Mouse (Mus musculus) embryonic fibroblast, embryonic 13.5 days (primary cell): ENCODE measurements around the gene Vmn1r17. TPM values are rescaled to one million over a fixed set of nuclear protein-coding genes. Genes with fewer than 3 reads are reported as not detected.
"Not testable (repeated sequence)": the region's sequence is repeated elsewhere in the genome, so short reads cannot be mapped to it uniquely, and the experiment has no call there.

Source experiments
- H3K27ac ChIP-seq: 2 replicates; pipeline ENCODE4 v1.5.1; 2012; ENCODE audit warnings: low read length, control low read depth, inconsistent platforms; ENCODE audit not compliant: insufficient read depth
- H3K4me1 ChIP-seq: 2 replicates; pipeline ENCODE4 v1.6.1; 2011; ENCODE audit warnings: low read length; ENCODE audit not compliant: control insufficient read depth, insufficient read depth
- H3K4me3 ChIP-seq: 2 replicates; pipeline ENCODE4 v1.5.1; 2011; ENCODE audit warnings: mild to moderate bottlenecking, control low read depth, low read length; ENCODE audit not compliant: insufficient read depth
- CTCF ChIP-seq: IDR thresholded peaks from 2 replicates; pipeline ENCODE4 v1.5.1; 2011; ENCODE audit warnings: mild to moderate bottlenecking, control low read depth, low read length, moderate library complexity, borderline replicate concordance; ENCODE audit not compliant: insufficient read depth
- POLR2A ChIP-seq: IDR thresholded peaks from 2 replicates; pipeline ENCODE4 v1.6.1; 2011; ENCODE audit warnings: low read depth, mild to moderate bottlenecking, control low read depth, low read length, moderate library complexity
- polyA plus RNA-seq: library from polyadenylated mRNA; stranded (reverse); fragments of >200 nt; gene quantifications from 2 replicates; pipeline ENCODE4 v1.2.4, GENCODE M21; 2011; ENCODE audit warnings: low read depth; ENCODE audit not compliant: missing spikeins, insufficient read length

Vmn1r17 gene
- polyA plus RNA-seq: not detected in 2 replicates

DNA sequence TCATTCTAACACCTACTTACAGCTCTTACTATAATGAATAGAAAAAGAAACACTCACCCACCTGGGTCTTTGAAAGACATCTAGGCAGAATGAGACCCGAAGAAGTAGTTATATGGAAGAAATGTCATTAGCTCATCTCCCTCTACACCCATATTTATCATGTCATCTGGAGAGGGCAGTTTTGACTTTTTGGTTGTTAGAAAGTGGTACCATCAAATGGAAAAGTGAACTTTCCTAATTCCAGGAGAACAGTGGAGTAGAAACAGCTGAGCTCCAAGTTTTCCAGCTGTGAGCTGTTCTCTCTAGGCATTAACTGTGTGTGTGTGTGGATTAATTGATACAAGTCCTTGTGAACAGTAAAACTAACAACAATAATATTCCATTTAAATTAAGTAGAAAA is at the start of gene Vmn1r17:
Gene Vmn1r17 (minus strand): TSS at position 101 of the 400 bp plus-strand sequence.
- Histone ChIP-seq H3K4me1 (no peaks in the 10 kb centered on the region), H3K4me3 (no peak within 1 kb of the TSS), H3K27ac (no peak within 1 kb of the TSS)
- TF ChIP-seq POLR2A (no peak), CTCF (no peak)

DNA sequence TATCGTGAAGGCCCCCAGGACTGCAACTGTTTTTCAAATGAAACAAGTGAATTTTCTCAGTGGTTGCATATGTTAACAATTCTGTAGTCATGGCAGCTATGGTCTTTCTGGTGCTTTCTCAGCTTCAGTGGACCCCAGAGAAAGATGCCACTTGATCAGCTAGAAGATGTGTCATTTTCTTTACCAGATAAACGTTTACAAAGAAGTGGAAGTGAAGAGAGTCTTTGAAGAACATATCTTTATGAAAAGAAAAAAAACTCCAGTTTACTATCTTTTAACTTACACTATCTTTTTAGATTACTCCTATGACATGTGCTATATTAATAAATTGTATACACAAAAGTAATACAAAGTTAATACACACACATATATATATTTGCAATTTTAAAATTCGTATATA is 40.0 kb upstream of the Vmn1r17 start, which contains the start of gene Vmn1r19:
Gene Vmn1r19 (plus strand): TSS at position 301 of the 400 bp plus-strand sequence.
- not testable (repeated sequence) for H3K27ac ChIP-seq, H3K4me3 ChIP-seq, H3K4me1 ChIP-seq

DNA sequence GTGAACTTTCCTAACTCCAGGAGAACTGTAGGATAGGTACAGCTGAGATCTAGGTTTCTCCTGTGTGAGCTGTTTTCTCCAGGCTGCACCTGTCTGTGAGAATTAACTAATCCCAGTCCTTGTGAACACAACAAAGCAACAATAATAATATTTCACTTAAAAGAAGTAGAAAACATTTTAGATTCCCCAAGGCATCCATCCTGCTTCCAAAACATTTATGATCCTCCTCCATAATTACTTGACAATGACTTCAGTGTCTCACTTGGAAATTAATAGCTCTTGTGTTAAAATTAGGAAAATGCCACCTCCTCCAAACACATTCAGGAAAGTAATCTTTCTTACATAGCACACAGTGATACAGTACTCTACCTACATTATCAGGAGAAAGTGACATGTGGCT is 32.2 kb upstream of the Vmn1r17 start, which contains the start of gene Vmn1r18:
Gene Vmn1r18 (minus strand): TSS at position 101 of the 400 bp plus-strand sequence.
- Histone ChIP-seq H3K4me1 (no peaks in the 10 kb centered on the region), H3K27ac (no peak within 1 kb of the TSS), H3K4me3 (no peak within 1 kb of the TSS)
- no peak for TF ChIP-seq POLR2A
- no peak for TF ChIP-seq CTCF

DNA sequence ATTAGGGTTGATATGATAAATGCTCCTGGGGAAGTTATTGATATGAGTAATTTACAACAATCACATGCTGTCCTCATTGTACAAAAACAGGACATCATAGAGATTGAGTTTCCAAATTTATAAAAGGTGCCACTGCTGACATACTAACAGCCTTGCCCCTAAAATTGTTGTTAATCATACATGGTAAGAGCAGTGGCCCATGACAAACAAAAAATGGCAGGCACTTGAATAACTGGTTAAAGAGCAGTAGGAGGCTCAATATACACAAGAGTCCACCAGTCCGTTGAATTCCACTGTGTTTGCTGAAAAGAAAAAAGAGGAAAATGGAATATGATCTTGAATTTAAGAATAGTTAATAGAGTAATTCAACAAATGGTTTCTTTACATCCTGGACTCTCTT is 4.0 kb upstream of the Vmn1r17 start:
- no peaks in the 10 kb centered on the region for H3K4me1 ChIP-seq
- H3K4me3 ChIP-seq: no peak overlapping the region
- TF ChIP-seq POLR2A: no peak
- H3K27ac ChIP-seq: no peak overlapping the region

DNA sequence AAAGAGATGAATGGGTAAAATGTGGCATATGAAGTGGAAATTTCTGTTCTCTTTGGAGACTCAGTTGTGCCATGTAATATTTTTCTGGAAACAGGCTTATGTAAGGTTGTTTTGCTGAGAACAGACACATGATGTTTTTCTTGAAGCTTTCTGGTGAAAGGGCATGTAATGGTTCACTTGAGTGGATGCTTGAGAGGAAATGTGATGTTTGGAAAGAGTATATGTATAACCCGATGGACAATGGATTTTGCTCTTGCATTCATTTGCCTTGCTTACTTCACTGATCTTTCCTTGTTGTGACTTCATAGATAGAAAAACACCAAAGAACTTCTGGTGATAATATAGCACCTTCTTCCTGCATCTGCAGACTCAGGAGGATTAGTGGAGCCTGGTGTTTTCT is 2.3 kb upstream of the Vmn1r17 start:
- H3K27ac ChIP-seq: not testable (repeated sequence)

DNA sequence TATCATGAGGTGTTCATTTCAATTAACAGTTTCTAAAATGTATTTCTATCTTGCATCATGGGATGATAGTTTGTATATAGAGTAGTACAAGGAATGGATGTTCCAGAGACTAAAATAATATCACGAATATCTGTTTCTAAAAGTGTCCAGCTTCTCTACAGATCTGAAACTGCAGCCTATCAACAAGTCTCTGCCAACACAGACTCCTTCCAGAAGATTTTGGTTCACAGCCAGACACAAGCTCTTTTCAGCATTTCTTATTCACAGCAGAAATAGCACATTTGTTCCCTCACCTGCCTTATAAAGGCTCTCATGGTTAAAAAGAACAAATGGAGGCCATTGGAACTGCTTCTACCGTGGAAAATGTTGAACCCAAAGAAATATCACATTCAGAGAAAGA is 6.7 kb downstream of the Vmn1r17 start:
- no peak overlapping the region for H3K4me3 ChIP-seq
- TF ChIP-seq CTCF: no peak
- no peak for TF ChIP-seq POLR2A
- no peak overlapping the region for H3K27ac ChIP-seq
- no peaks in the 10 kb centered on the region for H3K4me1 ChIP-seq

More for the DNA sequence above, 2.3 kb upstream of the Vmn1r17 start:
- H3K4me3 ChIP-seq, H3K4me1 ChIP-seq: not testable (repeated sequence)

DNA sequence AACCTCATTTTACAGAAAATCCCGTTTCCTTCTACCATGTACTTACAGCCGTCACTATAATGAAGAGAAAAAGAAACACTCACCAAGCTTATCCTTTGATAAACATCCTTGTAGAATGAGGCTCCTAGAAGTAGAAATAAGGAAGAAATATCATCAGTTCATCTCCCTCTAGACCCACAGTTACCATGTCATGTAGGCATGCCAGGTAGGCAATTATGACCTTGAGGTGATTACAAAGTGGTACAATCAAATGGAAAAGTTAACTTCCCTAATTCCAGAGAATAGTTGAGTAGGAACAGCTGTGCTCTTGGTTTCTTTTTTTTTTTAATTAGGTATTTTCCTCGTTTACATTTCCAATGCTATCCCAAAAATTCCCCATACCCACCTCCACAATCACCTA is 34.1 kb downstream of the Vmn1r17 start, which contains the start of gene Vmn1r16:
Gene Vmn1r16 (minus strand): TSS at position 101 of the 400 bp plus-strand sequence.
- Histone ChIP-seq H3K4me3 (no peak within 1 kb of the TSS), H3K4me1 (no peaks in the 10 kb centered on the region), H3K27ac (no peak within 1 kb of the TSS)
- no peak for TF ChIP-seq POLR2A
- no peak for TF ChIP-seq CTCF

DNA sequence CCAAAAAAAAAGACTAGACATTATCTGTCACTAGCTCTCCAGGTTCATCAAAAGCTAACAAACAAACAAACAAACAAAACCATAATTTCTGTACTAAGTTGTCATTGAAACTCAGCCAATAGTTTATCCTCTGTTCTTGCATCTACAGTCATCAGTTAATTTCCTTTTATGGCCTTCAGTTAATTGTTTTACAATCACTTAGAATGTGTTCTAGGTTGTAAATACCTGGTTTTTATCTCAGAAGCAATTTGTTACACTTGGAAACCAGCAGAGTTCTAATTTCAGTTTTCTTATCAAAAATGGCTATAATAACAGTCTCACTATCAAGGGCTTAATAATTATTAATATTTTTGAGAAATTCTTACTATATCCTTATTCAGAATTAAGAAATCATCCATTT is 37.4 kb downstream of the Vmn1r17 start:
- Histone ChIP-seq H3K27ac (no peak overlapping the region), H3K4me3 (no peak overlapping the region), H3K4me1 (no peaks in the 10 kb centered on the region)
- TF ChIP-seq CTCF: no peak
- TF ChIP-seq POLR2A: no peak

Other genes starting within 250 kb of the Vmn1r17 start
- gene Vmn1r11, start 230.3 kb downstream of the Vmn1r17 start, polyA plus RNA-seq: not detected in 2 replicates
- gene Vmn1r12, start 206.8 kb downstream of the Vmn1r17 start, polyA plus RNA-seq: not detected in 2 replicates
- gene Vmn1r13, start 160.4 kb downstream of the Vmn1r17 start, polyA plus RNA-seq: 0.63 and 3.1 TPM in 2 replicates
- not detected in 2 replicates for gene Vmn1r14, start 132.0 kb downstream of the Vmn1r17 start, polyA plus RNA-seq
- not detected in 2 replicates for gene Vmn1r15, start 105.8 kb downstream of the Vmn1r17 start, polyA plus RNA-seq
- gene Vmn1r16, start 34.2 kb downstream of the Vmn1r17 start, polyA plus RNA-seq: not detected in 2 replicates
- not detected in 2 replicates for gene Vmn1r18, start 32.1 kb upstream of the Vmn1r17 start, polyA plus RNA-seq
- not detected in 2 replicates for gene Vmn1r19, start 40.1 kb upstream of the Vmn1r17 start, polyA plus RNA-seq
- not detected in 2 replicates for gene Vmn1r20, start 65.2 kb upstream of the Vmn1r17 start, polyA plus RNA-seq
- gene Ppm1k, start 171.7 kb upstream of the Vmn1r17 start, polyA plus RNA-seq: 6.9 and 11.4 TPM in 2 replicates
- 9.1 and 12.1 TPM in 2 replicates for gene Herc6, start 217.3 kb upstream of the Vmn1r17 start, polyA plus RNA-seq